24 mouse cellular contexts compared by ENCODE assay signal in the genomic region with DNA sequence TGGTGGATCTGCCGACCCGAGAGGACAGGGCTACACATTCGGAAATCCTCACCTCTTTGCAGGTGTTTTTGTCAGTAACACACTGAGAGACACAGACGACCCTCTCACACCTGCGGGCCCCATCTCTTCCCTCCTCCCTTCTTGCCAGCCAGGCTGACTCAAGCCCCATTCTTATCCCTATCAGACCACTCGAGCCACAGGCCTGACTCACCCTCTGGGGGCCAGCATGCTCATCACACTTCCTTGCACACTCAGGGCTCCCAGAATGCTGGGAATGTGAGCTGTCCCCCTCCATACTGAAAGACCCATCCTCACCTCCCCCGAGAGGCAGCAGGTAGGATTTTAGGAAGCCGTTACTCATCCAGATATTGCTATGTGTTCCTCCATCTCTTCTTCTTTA. TPM values are rescaled to one million over a fixed set of nuclear protein-coding genes. Genes with fewer than 3 reads are reported as not detected.
DNase-seq lines count a peak whose midpoint lies in the region; ATAC-seq and TF ChIP-seq lines count a peak whose summit lies in the region.
"Had no signal": no experiment of that assay in that cellular context is flagged by ENCODE, and none has a peak within 500 bp of the region (broad histone marks: within the 10 kb centered on the region; RNA-seq: fewer than 3 reads in every experiment).

No protein-coding gene starts in this region.

- DNase-seq in heart, adult 2 months, result no peak
- DNase-seq in heart, postnatal 14 days, result no peak
- DNase-seq in 3134 (ENCODE audit: extremely low read depth, insufficient read length, low spot score), result peak; percentile 53
- peak; percentile 39 for DNase-seq in 416B (ENCODE audit: low read depth)
- DNase-seq in c-Kit-positive CD71-positive TER-119-positive erythroid progenitor cells, embryonic 14.5 days (ENCODE audit: low spot score), result no peak
- DNase-seq: adrenal gland, adult 2 months; cerebellum, adult 8-10 months; cerebellum, postnatal 25 days; forebrain, postnatal 0 days; gastrocnemius, postnatal 14 days; heart, postnatal 4 days; kidney, adult 9 months; kidney, postnatal 25 days; lung, postnatal 36 days had no signal

- no peak overlapping the region for H3K4me3 ChIP-seq in heart, adult 2 months
- H3K4me3 ChIP-seq in embryonic fibroblast, embryonic 13.5 days (ENCODE audit: insufficient read depth, low read length), result no peak overlapping the region
- H3K4me3 ChIP-seq in intestine, embryonic 16.5 days (ENCODE audit: low read length), result no peak overlapping the region
- H3K4me3 ChIP-seq: erythroblast, embryonic 14.5 days; hindbrain, embryonic 13.5 days; limb, embryonic 12.5 days; midbrain, embryonic 13.5 days had no signal

- no peak overlapping the region for H3K9ac ChIP-seq in heart, adult 2 months (ENCODE audit: low read depth, low read length)
- no peak overlapping the region for H3K9ac ChIP-seq in intestine, embryonic 16.5 days (ENCODE audit: low read depth, low read length)
- H3K9ac ChIP-seq: forebrain, postnatal 0 days; hindbrain, embryonic 13.5 days; limb, embryonic 12.5 days; midbrain, embryonic 13.5 days had no signal

- H3K27me3 ChIP-seq in heart, adult 2 months (ENCODE audit: control insufficient read depth, insufficient read depth, low read length), result no peaks in the 10 kb centered on the region
- no peaks in the 10 kb centered on the region for H3K27me3 ChIP-seq in intestine, embryonic 16.5 days (replicated peaks; ENCODE audit: control insufficient read depth, insufficient read depth, low read length)
- H3K27me3 ChIP-seq: hindbrain, embryonic 13.5 days; limb, embryonic 12.5 days; midbrain, embryonic 13.5 days had no signal

- no peak for TF ChIP-seq POLR2A in heart, adult 2 months (IDR thresholded peaks at IDR 0.05; ENCODE audit: insufficient read depth, low read depth, low read length)
- TF ChIP-seq POLR2A in embryonic fibroblast, embryonic 13.5 days (IDR thresholded peaks at IDR 0.05; ENCODE audit: low read depth, low read length), result 0 out of 2 replicates have a peak, but pooled peaks have one; percentile 16

- no peak for TF ChIP-seq CTCF in heart, adult 2 months (IDR thresholded peaks at IDR 0.05)
- TF ChIP-seq CTCF in embryonic fibroblast, embryonic 13.5 days (IDR thresholded peaks at IDR 0.05; ENCODE audit: borderline replicate concordance, insufficient read depth, low read length), result no peak

- no peak for ATAC-seq in intestine, embryonic 16.5 days
- ATAC-seq: forebrain, postnatal 0 days; intestine, postnatal 0 days; midbrain, embryonic 13.5 days had no signal

- no peaks in the 10 kb centered on the region; the same call in 1 of the 2 replicates for H3K36me3 ChIP-seq in heart, adult 2 months (ENCODE audit: control insufficient read depth, insufficient read depth, low read length)
- no peaks in the 10 kb centered on the region for H3K36me3 ChIP-seq in intestine, embryonic 16.5 days (ENCODE audit: control insufficient read depth, insufficient read depth, low read length)
- H3K36me3 ChIP-seq: hindbrain, embryonic 13.5 days; midbrain, embryonic 13.5 days had no signal

- H3K79me2 ChIP-seq in heart, adult 2 months (replicated peaks; ENCODE audit: control insufficient read depth, insufficient read depth, low read length), result no peaks in the 10 kb centered on the region

- 66% methylated on average over 8 of the region's 8 CpGs for WGBS in heart, adult 2 months
- 65% methylated on average over 8 of the region's 8 CpGs for whole genome bisulfite sequencing in intestine, embryonic 16.5 days

- no peak for TF ChIP-seq EP300 in heart, adult 2 months (IDR thresholded peaks at IDR 0.05; ENCODE audit: insufficient read depth, low read depth, low read length)

- H3K9me3 ChIP-seq in intestine, embryonic 16.5 days (ENCODE audit: control insufficient read depth, low read length), result no peaks in the 10 kb centered on the region
- H3K9me3 ChIP-seq: hindbrain, embryonic 13.5 days; limb, embryonic 12.5 days; midbrain, embryonic 13.5 days had no signal

- peaks cover 14% of the 10 kb centered on the region for H3K4me1 ChIP-seq in heart, adult 2 months (ENCODE audit: control insufficient read depth, insufficient read depth, low read length)
- H3K4me1 ChIP-seq in embryonic fibroblast, embryonic 13.5 days (ENCODE audit: control insufficient read depth, insufficient read depth, low read length), result peaks cover 28% of the 10 kb centered on the region
- H3K4me1 ChIP-seq in intestine, embryonic 16.5 days (ENCODE audit: control insufficient read depth, insufficient read depth, low read length), result peaks cover 37% of the 10 kb centered on the region

- intact Hi-C loops in heart, adult 2 months (cut with DNase I), result loop anchor here (2.0 kb wide), 1 partner anchor 17 kb away; no protein-coding TSS in a partner anchor
- intact Hi-C loops in heart, postnatal 14 days (cut with DNase I), result no loop called here

- peak overlapping the region; percentile 9; the same call in 1 of the 2 replicates for H3K27ac ChIP-seq in heart, adult 2 months
- H3K27ac ChIP-seq in embryonic fibroblast, embryonic 13.5 days (ENCODE audit: insufficient read depth, low read length), result peak overlapping the region; percentile 99
- H3K27ac ChIP-seq in intestine, embryonic 16.5 days (ENCODE audit: low read length), result no peak overlapping the region
- H3K27ac ChIP-seq: hindbrain, embryonic 13.5 days; midbrain, embryonic 13.5 days had no signal

- H3K4me2 ChIP-seq in intestine, embryonic 16.5 days (ENCODE audit: low read depth, low read length), result no peak overlapping the region
- H3K4me2 ChIP-seq: hindbrain, embryonic 13.5 days; limb, embryonic 12.5 days; liver, embryonic 11.5 days; midbrain, embryonic 13.5 days had no signal

RNA-seq across cellular contexts. Expression of gene Axl, which starts 4.8 kb away (rescaled TPM):
- total RNA-seq in heart, adult 2 months (2021), result 10 to 100 TPM; 75.0 to 82.4 TPM
- polyA plus RNA-seq in heart, adult 2 months (2012; rRNA removed), result 51.8 and 73.7 TPM in 2 replicates
- 100 to 1,000 TPM in 1 of 2 experiments, 10 to 100 TPM in 1; 94.3 to 122 TPM for total RNA-seq in heart, postnatal 14 days (2021)
- polyA plus RNA-seq in embryonic fibroblast, embryonic 13.5 days (2011; ENCODE audit: insufficient read length, low read depth, missing spikeins), result 232 and 364 TPM in 2 replicates
- 48.8 and 58.1 TPM in 2 replicates for polyA plus RNA-seq in intestine, embryonic 16.5 days (2015; fragmentation: Nextera tagmentation; extraction: Ambion mirVana)

RNA-seq across cellular contexts. Expression of gene Hnrnpul1, which starts 29.2 kb away (rescaled TPM):
- 10 to 100 TPM; 71.0 to 76.2 TPM for total RNA-seq in heart, adult 2 months (2021)
- 24.5 and 29.4 TPM in 2 replicates for polyA plus RNA-seq in heart, adult 2 months (2012; rRNA removed)
- total RNA-seq in heart, postnatal 14 days (2021), result 10 to 100 TPM; 88.8 to 89.0 TPM
- polyA plus RNA-seq in embryonic fibroblast, embryonic 13.5 days (2011; ENCODE audit: insufficient read length, low read depth, missing spikeins), result 125 and 155 TPM in 2 replicates
- 33.9 and 35.7 TPM in 2 replicates for polyA plus RNA-seq in intestine, embryonic 16.5 days (2015; fragmentation: Nextera tagmentation; extraction: Ambion mirVana)

RNA-seq across cellular contexts. Expression of gene Cyp2s1, which starts 33.0 kb away (rescaled TPM):
- 1 to 10 TPM; 5.7 to 5.9 TPM for total RNA-seq in heart, adult 2 months (2021)
- polyA plus RNA-seq in heart, adult 2 months (2012; rRNA removed), result 5.4 and 10.1 TPM in 2 replicates
- 1 to 10 TPM; 5.4 to 6.1 TPM for total RNA-seq in heart, postnatal 14 days (2021)
- 0.23 TPM in 1 of 2 replicates, not detected in the other for polyA plus RNA-seq in embryonic fibroblast, embryonic 13.5 days (2011; ENCODE audit: insufficient read length, low read depth, missing spikeins)
- polyA plus RNA-seq in intestine, embryonic 16.5 days (2015; fragmentation: Nextera tagmentation; extraction: Ambion mirVana), result 39.1 and 41.3 TPM in 2 replicates
- total RNA-seq: megakaryocyte-erythroid progenitor cell, adult 5-6 weeks; MEL had no signal
- polyA plus RNA-seq: erythroblast, embryonic 14.5 days had no signal

Comparison
In these comparisons a context has a peak if more than half of its experiments do, and no peak if none do; other contexts are left out.
1. DNase-seq: peak in 3134 (single experiment) and 416B (single experiment); none in heart, adult 2 months (0 of 2), heart, postnatal 14 days (0 of 2) and c-Kit-positive CD71-positive TER-119-positive erythroid progenitor cells, embryonic 14.5 days (single experiment).